Mouse (Mus musculus): ENCODE data around the gene Rae1.

Gene Rae1

DNA sequence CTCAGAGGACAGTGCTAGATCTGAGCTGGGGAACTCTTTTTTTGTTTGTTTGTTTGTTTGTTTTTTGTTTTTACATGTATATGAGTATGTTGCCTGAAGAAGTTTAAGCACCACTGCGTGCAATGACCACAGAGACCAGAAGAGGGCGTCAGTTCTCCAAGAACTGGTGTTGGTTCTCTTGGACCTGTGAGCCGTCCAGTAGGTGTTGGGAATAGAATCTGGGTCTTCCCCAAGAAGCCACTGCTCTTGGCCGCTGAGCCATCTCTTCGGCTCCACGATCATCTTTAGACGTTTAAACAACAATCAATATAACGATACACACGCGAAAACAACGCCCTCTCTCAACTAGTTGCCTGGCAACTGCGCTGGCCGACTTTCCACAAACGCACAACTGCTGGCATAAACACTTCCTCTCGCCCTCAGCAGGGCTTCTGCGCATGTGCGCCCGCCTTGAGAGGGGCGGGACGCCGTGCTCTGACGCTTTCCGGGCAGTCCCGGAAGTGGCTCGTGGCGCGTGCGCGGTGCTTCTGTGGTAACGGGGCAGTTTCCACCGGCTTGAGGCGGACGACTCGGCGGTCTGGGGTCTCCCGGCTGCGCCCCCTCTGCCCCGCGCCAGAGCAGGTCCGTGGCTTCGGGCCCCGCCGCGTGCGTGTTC, at the start of gene Rae1:
Gene Rae1, plus strand, starts transcription at position 488 of the 655 bp plus-strand sequence.
- peak; percentile 99 for DNase-seq (ENCODE audit: low spot score)

DNA sequence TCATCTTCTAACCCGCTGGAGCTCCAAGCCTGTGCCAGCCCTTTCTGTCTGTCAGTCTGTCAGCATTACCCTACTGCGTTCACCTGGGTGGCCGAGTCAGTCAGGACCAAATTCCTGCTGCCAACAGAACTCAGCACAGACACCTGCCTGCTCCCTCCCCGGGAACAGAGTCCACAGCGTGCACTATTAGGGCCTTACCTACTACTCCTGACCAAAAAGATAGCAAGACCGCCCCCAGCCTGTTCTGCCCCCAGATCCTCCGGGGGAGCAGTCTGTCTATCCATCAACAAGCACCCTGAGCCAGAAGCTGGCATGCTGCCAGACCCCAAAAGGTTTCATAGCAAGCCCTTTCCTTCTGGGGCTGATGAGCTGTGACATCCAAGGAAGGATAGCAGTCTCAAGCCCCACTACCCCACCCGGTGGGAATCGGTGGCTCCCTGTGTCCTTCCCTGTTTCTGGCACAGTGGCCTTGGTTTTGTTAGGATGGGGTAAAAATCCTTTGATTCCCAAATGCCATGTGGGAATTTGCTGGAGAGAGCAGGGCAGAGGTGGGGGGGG, 49.7 kb upstream of the Rae1 start:
- DNase-seq (ENCODE audit: low spot score), result no peak

DNA sequence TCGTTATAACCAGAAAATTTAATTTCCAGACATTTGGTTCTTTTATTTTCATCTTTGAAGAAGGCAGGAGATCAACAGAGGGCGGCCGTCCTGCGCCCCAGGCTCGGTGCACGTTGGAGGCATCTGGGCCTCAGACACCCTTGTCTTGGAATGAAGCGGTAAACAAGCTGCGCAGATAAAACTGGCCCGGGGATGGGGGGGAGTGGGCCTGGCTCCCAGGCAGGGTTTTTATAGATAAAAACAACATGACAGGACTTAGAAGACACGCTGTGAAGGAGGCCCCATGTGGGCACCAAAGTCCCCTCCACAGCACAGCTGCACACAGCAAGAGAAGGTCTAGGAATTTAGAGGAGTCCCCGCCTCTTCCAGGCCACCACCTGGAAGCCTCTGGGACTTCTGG, 49.2 kb upstream of the Rae1 start:
- no peak for DNase-seq (ENCODE audit: low spot score)

DNA sequence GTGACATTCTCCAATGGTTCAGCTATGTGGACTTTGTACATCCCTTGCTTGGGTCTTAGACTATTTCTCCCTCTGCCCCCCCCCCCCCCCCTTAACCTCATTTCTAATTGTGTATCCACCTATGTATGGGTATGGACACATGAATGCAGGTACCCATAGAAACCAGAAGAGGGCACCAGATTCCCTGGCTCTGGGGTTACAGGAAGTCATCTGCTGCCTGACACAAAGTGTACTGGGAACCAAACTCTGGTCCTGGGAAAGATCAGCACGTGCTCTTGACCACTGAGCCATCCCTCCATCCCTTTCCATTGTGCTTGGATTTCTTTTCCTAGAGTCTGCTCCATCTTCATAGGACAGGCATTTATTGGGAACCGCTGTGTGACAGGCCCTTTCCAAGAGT, 47.9 kb upstream of the Rae1 start:
- DNase-seq (ENCODE audit: low spot score), result no peak

DNA sequence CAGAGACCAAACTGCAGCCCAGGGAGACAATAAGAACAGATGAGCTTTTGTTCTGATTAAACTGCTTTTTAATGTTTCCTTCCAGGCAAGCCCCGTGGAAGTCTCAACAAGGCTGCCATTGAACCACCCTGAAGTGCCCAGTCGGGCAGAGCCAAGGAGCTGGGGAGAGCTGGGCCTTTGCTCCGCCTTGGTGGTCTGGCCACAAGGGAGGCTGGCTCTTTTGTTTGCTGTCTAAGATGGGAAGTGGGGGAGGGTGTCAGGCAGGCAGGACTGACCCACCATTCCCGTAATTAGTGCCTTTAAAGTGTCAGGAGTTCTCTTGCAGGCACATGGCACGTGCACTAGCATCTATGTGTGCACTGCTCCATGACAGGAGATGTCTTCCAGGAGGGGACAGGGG, 41.3 kb upstream of the Rae1 start:
- no peak for DNase-seq (ENCODE audit: low spot score)

DNA sequence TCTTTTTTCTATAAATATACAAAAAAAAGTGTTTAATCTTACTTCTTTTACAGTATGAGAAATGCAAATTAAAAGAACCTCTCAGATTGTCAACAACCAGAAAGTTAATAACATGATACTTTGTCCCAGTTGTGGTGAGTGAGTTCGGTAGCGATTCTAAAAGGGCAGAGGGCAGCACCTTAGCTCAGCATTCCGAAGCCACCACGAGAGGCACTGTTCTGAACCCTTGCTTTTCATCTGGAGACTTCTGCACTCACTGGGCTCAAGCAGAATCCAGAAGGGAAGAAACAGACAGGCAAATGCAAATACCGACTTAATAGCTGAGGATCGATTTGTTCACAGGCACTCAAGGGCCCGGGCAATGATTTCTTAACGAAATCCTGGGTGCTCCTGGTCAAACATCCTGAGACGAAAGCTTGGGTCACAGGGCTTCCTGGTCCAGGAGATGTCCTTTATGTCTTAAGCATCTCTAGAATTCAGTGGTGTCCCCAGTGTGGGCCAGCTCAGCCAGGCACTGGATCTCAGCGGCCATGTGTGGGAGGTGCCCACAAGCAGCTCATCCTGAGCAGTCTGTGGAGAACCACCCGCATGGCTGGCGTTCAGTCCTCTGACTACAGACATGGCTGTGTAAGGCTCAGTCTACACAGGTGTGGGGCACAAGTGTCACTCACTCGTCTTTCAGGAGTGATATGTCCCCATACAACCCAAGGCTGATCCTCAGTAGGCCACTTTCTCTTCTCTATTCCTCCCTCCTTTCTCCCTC, 40.7 kb upstream of the Rae1 start:
- no peak for DNase-seq (ENCODE audit: low spot score)

DNA sequence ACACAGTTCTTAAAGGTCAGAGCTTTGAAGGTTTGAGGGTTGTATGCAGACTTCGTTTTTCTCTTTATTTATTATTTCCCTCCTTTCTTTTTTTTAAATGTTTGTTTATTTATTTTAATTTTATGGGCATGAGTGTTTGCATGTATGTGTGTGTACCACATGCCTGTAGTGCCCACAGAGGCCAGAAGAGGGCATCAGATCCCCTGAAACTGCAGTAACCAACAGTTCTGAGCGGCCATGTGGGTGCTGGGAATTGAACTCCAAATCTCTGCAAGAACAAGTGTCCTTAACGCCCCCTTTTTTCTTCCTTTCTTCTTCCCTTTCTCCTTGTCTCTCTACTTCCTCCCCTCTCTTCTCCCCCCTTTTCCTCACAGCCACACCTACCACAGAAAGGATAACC, 39.6 kb upstream of the Rae1 start:
- no peak for DNase-seq (ENCODE audit: low spot score)

DNA sequence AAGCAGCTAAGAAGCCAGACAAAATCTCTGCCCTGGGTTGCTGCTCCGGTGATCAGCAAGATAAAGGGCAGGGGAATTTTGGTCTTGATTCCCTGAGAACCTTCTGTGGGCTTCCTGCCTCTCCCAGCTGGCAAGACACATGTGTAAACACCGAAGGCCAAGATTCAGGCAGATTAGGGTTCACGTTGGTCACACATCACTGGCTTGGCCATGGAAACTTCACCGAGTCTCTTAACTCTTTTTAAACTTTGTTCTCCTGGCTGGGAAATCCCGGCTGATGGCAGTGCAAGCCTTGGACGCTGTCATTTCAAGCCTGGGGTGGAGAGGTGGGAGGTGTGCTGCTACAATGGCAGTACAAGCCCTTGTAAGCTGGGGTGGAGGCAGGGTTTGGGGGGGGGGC, 38.7 kb upstream of the Rae1 start:
- DNase-seq (ENCODE audit: low spot score), result no peak

DNA sequence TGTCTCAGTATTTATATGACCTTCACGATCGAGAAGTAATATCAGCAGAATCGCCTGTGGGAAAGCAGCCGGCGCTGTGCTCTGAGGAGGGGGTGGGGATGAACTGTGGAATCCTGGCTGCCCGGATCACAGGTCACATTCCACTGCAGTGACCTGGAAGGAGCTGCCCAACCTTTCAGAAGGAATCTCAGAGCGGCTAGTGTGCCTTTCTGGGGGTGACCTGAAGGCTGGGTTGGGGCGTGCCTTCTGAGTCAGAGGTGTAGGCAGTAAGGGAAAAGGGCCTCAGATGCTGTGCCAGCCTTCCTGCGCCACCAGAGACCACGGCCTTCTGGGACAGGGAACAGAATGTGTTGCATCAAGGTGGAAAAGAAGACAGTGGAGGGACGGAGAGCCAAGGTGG, 34.7 kb upstream of the Rae1 start:
- no peak for DNase-seq (ENCODE audit: low spot score)

DNA sequence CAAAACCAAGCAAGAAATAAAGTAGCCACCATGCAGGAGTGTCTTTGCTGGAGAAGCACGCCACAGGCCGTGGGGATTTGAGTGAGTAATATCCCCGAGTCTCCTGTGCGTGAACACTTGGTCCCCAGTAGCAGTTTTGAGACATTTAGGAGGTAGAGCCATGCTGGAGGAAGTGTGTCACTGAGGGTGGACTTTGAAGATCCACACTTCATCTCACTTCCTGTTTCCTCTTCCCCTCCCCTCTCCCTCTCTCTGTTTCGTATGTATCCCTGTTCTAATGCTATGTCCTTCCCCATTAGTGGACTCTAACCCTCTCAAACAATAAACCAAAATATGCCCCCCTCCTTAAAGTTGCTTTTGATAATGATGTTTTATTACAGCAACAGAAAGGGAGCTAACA, 33.4 kb upstream of the Rae1 start:
- DNase-seq (ENCODE audit: low spot score), result no peak

DNA sequence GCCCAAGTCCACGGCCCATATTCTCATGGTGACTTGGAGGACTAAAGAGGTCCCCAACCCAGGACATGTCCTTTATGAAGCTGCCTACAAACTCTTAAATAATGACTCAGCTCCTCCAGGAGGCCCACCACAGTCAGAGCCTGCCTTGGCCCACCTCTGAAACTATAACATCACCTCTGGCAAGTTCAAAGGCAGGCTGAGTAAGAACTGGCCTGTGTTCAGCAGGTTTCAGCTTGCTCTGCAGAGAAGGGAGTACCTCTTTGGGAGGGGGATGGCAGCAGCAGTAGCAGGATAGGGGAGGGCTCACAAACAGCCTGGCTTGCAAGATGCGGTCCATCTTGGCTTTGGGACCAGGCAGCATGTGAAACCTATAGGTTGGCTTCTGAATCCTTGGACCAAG, 28.1 kb upstream of the Rae1 start:
- DNase-seq (ENCODE audit: low spot score), result no peak

DNA sequence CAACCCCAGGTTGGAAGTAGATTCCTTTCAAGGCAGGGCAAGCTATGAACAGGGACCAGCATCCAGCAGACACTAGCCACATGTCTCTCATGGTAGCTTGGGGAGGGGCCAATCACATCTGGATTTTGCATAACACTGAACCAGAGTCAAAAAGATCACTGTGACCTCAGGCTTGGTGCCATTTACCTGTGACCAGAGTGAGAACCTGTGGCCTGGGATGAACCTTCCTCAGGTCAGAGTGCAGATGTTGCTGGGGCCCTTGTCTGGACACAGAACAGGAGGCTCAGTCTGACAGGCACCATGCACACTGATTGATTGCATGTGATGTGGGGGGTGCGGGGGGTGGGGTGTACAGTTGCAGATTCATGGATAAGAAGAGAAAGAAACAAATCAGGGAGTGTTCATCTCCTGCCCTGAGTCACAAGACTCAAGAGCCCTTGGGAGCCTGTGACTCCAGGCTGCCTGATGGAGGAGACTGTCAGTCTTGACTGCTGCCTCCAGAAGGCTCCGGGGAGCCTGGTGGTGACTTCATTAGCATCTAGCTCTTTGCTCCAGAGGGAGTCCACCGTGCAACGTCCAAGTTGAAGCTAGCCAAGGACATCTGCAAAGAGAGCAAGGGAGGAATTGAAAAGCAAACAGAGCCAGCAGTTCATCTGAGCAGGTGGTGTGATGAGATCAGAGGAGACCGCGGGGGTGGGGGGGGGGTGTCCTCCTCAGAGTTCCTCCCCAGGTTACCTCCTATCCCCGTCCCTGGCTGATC, 25.9 kb upstream of the Rae1 start:
- DNase-seq (ENCODE audit: low spot score), result no peak

DNA sequence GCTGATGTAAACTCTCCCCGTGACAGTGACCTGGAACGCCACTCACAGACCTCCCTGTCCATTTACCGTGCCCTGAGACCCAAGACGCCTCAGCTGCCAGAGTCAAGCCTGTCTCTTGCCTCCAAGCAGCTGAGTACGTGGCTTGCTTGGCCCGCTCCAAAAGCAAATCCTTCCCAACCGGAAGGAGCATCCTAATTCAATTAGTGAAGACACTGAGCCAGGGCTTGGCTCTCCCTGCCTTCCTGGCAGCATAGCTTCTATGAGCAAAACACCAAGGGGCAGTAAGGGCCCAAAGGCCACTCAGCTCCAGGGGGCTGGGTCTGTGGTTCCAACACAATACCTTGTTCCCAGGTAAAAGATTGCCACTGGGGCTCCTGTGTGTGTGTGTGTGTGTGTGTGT, 25.2 kb upstream of the Rae1 start:
- DNase-seq (ENCODE audit: low spot score), result no peak

DNA sequence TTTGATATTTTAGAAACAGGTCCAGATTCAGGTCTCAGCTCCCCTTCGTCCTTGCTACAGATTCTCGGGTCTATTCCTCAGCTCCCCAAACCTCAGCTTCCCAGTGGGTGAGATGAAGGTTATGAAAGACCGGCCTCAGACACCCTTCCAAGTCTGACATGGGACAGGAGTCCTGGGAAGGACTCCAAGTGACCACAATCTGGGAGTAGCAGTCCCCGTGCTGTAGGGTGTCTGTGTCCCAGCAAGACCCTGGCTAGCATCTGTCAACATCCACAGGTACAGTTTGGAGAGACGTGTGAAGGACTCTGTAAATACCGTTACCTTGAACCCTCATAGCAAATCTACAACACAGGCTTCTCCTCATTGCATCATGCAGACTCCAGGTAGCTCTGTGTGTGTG, 24.8 kb upstream of the Rae1 start:
- no peak for DNase-seq (ENCODE audit: low spot score)

DNA sequence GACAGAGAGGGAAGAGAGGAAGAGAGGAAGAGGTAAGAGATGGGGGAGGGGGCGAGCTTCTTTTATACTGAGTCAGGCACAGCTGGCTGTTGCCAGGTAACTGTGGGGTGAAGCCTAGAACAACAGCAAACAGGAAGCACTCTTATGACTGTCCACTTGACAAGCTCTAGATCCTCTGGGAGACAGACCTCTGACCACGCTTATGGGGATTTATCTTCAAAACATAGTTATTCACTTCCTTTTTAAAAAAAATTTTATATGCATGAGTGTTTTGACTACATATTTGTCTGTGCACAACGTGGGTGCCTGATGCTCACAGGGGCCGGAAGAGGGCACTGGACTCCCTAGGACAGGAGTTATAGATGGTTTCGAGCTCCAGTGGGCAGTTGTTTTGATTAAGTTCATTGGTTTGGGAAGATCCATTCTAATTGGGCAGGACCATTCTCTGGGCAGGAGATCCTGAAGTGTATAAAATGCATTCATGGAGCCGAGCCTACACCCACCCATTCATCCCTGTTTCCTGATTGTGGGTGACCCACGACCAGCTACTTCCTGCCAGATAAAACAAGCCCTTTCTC, 23.2 kb upstream of the Rae1 start:
- DNase-seq (ENCODE audit: low spot score), result no peak

DNA sequence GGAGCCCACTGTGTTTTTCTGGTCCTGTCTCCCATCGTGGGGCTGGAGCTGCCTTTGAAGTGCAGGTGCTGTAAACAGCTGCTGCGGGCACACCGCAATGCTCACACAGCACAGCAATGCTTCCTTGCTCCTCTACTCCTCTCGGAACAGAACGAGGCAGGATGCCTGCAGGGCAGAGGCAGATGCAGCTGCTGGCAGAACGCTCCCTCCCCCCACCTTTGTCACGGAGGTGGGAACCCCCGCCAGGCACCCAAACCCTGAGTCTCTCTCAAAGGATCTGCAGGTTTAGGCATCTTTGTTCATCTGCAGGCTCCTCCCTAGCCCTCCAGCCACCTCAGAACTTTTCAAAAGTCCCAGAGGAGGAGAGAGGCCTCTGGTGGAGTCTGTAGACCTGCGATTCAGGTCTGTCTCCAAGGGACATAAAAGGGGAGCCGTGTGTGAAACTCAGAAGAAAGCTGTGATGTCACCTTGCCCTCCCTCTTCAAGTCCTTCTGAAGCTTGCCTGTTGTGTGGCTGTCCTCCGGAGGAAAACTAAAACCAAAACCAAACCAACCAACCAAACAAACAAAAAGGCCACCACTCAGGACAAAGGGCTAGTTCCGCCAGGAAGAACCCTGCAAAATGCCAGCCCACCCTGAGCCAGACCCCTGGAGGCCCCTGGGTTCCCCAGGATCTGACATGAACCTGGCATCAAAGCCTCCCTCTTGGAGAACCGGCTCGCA, 22.3 kb upstream of the Rae1 start, which contains the start of gene Spo11:
Gene Spo11, plus strand, starts transcription at position 292 of the 722 bp plus-strand sequence.
- no peak for DNase-seq (ENCODE audit: low spot score)

DNA sequence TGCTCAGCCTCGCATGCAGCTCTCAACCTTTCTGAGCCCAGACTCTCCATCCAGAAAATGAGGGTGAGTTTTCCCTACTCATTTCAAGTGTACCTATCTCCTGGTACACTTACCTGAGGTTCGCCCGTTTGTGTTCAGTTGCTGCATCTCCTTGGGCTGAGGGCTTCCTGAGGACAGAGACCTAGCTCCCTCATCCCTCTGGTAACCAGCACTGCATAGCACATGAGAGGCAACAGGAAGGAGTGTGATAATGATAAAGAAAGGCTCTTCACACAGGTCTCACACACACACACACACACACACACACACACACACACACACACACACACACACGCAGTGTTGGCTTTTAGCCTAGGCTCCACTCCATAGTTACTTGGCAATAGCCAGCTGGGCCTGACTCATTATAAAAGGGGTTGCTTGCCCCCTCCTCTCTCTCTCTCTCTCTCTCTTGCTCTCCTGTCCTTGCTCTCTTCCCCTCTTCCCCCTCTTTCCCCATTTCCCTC, 21.7 kb upstream of the Rae1 start:
- no peak for DNase-seq (ENCODE audit: low spot score)

DNA sequence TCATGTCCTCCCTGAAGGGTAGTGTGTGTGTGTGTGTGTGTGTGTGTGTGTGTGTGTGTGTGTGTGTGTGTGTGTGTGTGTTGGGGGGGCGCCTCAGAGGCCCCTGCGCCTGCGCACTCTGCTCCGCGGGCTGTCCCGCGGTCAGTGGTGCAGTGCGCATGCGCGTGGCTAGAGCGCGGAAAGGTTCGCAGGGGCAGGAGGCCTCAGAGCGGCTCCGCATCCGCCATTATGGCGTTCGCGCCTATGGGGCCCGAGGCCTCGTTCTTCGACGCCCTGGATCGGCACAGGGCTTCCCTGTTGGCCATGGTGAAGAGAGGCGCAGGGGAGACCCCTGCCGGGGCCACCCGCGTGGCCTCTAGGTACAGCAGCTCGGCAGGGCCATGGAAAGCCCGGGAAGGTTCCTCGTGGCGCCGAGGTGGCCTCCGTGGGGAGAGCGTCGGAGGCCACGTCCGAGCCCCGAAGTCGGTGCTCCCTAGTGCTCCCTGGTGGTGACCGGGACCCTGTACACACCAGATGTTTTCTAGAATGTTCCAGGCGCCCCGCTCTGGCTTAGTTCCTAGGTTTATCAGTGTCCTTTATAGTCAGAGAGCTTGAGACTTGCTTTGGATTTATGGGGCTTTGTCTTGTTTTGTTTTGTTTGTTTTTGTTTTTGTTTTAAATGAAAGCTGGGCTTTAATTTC, 20.1 kb upstream of the Rae1 start:
- no peak for DNase-seq (ENCODE audit: low spot score)

DNA sequence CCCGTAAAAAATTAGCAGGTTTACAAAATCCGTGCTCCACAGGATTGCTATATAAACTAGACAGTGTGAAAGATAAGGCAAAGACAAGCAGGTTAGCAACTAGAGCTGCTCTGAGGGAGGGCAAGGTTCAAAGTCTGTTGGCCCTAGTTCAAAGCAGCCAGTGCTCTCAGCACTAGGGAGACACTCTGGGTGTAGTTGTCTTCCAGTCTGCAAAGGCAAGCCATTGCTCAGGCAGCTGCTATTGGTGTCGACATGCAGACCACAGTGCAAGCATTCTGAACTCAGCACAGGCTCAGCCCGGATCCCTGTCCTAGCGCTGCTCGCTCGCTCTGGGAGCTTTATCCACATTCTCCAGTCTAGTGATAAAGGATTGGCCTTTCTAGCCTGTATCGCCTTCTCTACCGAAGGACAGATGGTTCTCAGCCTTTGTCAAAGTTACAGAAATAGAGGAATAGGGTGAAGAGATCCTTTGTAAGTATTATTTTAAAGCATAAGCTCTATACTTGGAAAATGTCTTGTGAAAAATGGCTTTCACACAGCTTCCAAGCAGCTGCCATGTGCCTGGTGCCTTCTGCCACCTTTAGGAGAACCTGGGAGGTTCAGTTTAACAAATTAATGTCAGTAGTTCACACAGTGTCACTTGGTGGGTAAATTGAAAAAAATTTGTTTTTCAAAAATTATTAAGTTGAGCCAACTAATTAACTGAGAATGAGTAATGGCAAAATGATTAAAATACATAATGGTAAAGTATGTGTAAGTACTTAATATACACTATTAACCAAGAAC, 16.9 kb upstream of the Rae1 start:
- no peak for DNase-seq (ENCODE audit: low spot score)

DNA sequence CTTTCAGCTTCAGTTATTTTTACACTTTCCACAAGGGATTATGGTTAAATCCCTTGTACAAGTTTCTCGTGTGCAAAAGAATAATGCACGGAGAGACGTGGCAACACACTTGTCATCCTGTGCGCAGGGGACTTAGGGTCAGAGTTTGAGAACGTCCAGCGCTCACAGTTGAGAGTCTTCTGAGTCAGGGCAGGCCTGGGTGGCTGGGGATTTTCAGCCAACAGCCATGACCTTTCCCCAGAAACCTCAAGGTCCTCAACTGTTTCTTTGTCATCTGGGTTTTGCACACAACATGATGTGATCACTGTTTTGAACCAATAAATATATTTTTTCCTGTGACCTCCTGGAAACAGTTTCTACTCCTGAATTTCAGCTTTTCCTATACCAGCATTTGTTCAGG, 9.8 kb upstream of the Rae1 start:
- DNase-seq (ENCODE audit: low spot score), result no peak

Data from layer of hippocampus, adult 11-12 months (tissue).